Mouse (Mus musculus) layer of hippocampus, postnatal 25 days (tissue): ENCODE measurements around the gene Pigw. TPM values are rescaled to one million over a fixed set of nuclear protein-coding genes. Genes with fewer than 3 reads are reported as not detected.
A peak's percentile ranks its signal among the peaks of the same experiment; 100 is the strongest.

Experiments
- DNase-seq, 2 experiments: peaks; one replicate each; pipeline ENCODE4 v3.0.0; 2022; ENCODE audit warnings: mixed read lengths in 2 of 2, low spot score in 1 of 2; ENCODE audit errors: extremely low spot score in 1 of 2
- total RNA-seq, 2 experiments: library from RNA; stranded (reverse); gene quantifications; 2 replicates each; pipeline ENCODE4 v1.2.3; 2021

Pigw gene
- 1 to 10 TPM; 7.1 to 8.5 TPM for total RNA-seq

- DNase-seq = peak; percentile 62 to 72
These were observed at the start of gene Pigw, which contains the start of gene Myo19 for GRCm38 (mm10) chr11:84879772-84880464. Gene Pigw (minus strand): TSS chr11:84880285. Gene Myo19 (plus strand): TSS chr11:84880148.

GRCm38 (mm10) chr11:84920981-84921380, 40.9 kb upstream of the Pigw start:
- no peak for DNase-seq

DNA sequence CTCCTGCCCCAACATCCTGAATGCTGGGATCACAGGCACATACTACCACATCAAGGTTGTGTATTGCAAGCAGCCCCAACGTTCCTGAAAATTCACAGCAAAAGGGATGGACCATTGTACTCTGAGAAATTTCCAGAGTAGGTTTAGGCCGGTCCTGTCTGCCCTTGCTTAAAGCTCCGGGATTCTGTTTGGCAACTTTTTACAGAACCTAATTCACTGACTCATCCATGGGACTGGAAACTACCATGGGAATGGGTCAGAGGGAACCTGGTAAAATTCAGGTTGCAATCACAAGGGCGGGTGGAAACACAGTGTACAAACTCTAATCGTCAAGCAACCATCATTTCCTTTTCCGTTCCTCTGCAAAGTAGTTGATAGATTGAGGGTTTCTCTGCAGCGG, 39.9 kb upstream of the Pigw start:
- no peak for DNase-seq

GRCm38 (mm10) chr11:84919276-84919675, 39.2 kb upstream of the Pigw start:
- peak in 1 of 2 experiments; percentile 44 for DNase-seq

GRCm38 (mm10) chr11:84918425-84918824, 38.3 kb upstream of the Pigw start:
- peak; percentile 90 to 99 for DNase-seq

GRCm38 (mm10) chr11:84916703-84917300, 36.7 kb upstream of the Pigw start:
- no peak for DNase-seq

GRCm38 (mm10) chr11:84916053-84916702, 36.1 kb upstream of the Pigw start, which contains the start of gene Znhit3:
Gene Znhit3 (minus strand): TSS chr11:84916366.
- peak; percentile 60 to 80 for DNase-seq

DNA sequence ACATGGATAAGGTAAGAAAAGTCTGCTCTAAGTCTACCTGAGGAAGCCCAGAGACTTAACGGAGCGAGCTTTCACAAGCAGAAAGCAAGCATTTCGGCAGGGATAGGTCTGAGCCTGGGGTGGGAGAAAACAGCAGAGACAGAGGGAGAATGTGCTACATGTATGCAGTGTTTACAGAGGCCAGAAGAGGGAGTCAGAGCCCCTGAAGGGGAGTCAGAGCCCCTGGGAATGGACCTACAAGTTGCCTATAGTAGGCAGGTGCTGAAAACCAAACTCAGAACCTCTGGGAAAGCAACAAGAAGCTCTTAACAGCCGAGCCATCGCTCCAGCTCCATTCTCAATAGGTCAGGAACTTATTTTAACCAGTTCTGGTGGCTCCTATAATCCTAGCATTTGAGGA, 34.6 kb upstream of the Pigw start:
- no peak for DNase-seq

DNA sequence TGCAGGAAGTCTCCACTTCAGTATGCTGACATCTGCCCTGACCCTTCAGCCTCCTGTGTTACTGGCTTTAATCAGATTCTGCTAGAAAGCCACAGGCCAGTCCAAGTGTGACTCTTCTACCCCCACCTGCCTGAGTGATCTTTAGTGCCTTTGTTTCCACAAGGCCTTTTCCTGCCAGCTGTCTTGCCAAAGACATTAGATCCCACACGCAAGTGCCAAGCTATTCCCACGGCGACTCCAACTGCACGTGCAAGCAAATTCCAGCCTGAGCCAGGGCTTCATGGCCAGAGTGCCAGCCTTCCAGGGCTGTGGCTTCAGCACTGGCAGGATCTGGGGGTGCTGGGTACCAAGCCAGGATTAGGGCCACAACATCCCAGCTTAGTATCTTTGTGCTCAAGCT, 30.3 kb upstream of the Pigw start:
- DNase-seq = no peak

DNA sequence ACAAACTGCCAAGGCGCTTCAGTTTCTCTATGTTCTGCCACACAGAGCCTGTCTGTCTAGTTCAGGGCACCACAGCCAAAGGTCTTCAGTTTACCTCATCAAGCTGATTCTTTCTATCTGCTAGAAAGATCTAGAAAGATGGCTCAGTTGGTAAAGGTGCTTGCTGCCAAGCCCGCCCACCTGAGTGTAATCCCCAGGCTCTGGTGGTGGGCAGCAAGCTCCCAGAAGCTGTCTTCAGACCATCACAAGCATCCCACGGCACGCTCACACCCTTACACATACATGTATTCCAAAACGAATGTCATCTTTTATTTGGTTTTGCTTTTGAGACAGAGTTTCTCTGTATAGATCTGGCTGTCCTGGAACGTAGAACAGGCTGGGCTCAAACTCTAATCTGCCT, 28.4 kb upstream of the Pigw start:
- DNase-seq = no peak

GRCm38 (mm10) chr11:84907081-84907480, 27.0 kb upstream of the Pigw start:
- DNase-seq = no peak

- DNase-seq = no peak
These were observed 24.6 kb upstream of the Pigw start for GRCm38 (mm10) chr11:84904597-84905144.

DNA sequence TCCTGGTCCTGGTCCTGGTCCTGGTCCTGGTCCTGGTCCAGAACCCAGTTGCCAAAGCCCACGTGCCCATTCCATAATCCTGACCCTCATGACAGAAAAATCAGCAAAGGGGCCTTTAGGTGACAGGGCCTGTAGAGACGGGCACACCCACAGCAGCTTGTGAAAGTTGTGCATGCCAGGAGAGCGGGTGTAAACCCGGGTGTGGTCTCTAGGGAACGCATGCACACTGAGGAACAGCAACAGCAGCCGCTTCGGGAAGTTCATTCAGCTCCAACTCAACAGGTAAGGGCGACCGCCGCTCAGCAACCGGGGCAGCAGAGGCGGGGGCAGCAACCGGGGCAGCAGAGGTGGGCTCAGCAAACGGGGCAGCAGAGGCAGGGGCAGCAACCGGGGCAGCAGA, 13.0 kb upstream of the Pigw start:
- DNase-seq = no peak

DNA sequence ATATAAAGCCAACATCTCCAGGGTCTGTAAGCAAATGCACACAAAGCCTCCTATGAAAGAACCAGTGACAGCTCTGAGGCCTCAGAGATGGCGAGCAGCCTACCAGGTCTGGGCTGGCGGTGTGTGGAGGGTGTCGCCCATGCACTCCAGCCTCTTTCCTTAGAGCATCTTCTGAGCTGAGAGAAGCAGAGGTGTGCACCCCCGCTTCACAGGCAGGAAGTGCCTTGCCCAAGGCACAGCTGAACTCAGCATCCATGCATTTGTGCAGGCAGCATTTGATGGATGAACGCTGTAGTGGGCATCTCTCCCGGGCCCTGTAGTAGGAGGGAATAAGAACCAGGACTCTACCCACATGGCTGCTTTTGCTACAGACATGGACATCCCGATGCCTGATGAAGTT, 11.6 kb upstream of the Pigw start:
- no peak for DNase-seq

DNA sequence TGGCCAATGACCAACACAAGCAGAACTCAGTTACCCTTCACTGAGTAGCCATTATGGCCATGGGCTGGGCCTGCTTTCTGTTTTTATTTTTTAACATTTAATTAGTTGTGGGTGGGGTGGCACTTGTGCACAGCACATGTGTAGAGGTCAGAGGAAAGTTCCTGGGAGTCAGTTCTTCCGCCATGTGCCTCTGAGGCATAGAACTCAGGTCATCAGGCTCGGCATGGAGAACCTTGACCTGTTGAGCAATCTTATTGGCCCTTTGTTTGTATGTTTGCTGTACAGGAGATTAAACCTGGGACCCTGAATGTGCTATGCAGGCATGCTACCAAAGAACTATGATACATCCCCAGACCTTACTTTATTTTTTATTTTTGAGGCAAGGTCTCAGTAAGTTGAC, 9.4 kb upstream of the Pigw start:
- DNase-seq = no peak

DNA sequence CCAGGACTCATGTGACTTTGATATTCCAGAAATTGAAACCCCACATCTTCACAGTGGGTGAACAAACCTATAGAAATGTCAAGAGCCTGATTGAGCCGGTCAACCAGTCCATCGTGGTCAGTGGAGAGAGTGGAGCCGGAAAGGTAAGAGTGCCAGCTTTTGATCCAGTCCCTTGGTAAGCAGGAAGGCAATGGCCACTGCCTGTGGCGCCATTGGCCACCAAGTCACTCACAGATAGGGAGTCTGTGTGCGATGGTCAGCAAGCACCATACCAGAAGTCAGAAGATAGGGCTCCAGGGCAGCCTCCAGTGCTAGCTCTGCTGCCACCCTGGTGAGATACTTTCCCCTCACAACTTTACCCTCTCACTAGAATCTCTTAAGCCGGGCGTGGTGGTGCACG, 7.9 kb upstream of the Pigw start:
- DNase-seq = no peak

GRCm38 (mm10) chr11:84886767-84887511, 6.9 kb upstream of the Pigw start:
- DNase-seq = no peak

GRCm38 (mm10) chr11:84886236-84886635, 6.2 kb upstream of the Pigw start:
- DNase-seq = no peak

- no peak for DNase-seq
These were observed 5.2 kb upstream of the Pigw start for GRCm38 (mm10) chr11:84885238-84885637.

DNA sequence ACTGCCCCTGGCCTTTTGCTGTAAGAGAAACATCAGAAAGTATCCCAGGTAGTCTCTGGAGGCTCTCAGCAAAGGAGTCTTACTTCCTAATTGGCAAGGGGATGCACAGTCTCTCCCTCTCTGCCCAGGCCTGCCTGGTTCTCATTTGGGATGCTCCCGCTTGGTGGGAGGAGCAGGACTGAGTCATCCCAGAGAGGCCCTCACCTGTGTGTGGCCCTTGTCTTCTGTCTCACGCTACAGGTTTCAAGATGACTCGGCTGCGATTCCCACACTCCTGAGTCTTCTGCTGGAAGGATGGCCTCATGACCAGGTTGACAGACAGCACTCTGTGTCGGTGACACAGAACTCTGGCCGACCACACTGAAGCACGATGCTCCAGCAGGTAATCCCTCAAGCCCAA, 2.3 kb upstream of the Pigw start:
- no peak for DNase-seq

GRCm38 (mm10) chr11:84880971-84881370, 886 bp upstream of the Pigw start:
- no peak for DNase-seq
